Mouse (Mus musculus): ENCODE data around the gene Tchh. TPM values are rescaled to one million over a fixed set of nuclear protein-coding genes. Genes with fewer than 3 reads are reported as not detected.
"Not testable (repeated sequence)": the region's sequence is repeated elsewhere in the genome, so short reads cannot be mapped to it uniquely, and the experiment has no call there.

The Tchh gene
- total RNA-seq, 4 experiments from 2014 or later, result 0.08 to 0.22 (median 0.14) TPM

DNA sequence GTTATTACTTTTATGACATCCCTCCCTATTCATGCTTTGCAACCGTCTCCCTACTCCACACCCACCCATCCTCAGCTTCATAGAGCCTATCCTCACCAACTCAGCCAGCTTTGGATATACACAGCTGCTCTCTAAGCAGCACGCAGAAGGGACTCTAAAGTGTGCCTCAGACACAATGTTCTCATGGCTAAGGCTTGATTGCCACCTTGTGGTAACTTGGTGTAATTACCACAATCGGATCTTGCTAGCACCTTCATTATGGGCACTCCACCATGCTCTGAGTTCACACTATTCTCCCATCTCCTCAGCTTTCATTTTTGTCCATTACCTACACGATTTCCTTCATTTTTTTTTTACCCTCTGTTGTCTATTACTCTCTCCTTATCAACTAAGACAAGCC lies 51.9 kb downstream of the Tchh start:
- DNase-seq (ENCODE audit: low spot score), result peak; percentile 38

- not testable (repeated sequence) for DNase-seq (ENCODE audit: low spot score)
Measured at GRCm38 (mm10) chr3:93494774-93495173, 52.6 kb downstream of the Tchh start.

DNA sequence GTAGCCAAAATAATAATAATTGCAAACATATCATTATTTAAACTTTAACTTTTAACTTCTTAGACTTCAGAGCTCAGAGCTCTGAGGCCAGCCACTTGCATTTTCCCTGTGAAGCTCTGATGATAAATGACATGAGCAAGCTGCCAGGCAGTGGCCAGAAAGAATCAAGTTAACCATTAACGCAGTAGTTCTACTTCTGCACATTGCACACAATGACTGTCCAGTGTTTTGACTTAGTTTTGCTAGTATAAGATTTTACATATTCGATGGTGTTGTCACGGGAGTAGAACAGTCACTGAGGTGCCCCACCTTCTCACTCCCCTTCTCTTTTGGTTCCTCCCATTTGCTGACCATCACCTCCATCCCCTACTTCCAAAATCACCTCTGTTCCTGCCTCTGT lies 55.0 kb downstream of the Tchh start:
- DNase-seq (ENCODE audit: low spot score), result no peak

Small RNAs within 50 kb of the gene (microRNA-seq; reads per million reads assigned to microRNA genes)
- gene Gm22752, result not detected

Other genes with a start within 250 kb of the Tchh start
- not detected for gene Flg2, start 245.1 kb upstream of the Tchh start, total RNA-seq (2022)
- not detected for gene Flg, start 168.8 kb upstream of the Tchh start, total RNA-seq (2022)
- not detected for gene Hrnr, start 122.6 kb upstream of the Tchh start, total RNA-seq (2022)
- not detected for gene Rptn, start 48.6 kb upstream of the Tchh start, total RNA-seq (2022)
- not detected for gene Tchhl1, start 26.4 kb downstream of the Tchh start, total RNA-seq (2022)
- gene S100a11, start 78.2 kb downstream of the Tchh start, total RNA-seq (2022), result 10 to 100 TPM; 59.3 to 66.7 (median 61.4) TPM
- 10 to 100 TPM; 50.9 to 79.4 (median 56.8) TPM for gene S100a10, start 112.8 kb downstream of the Tchh start, total RNA-seq (2022)
- gene Tdpoz2, start 210.4 kb downstream of the Tchh start, total RNA-seq (2022), result not detected
- not detected for gene Tdpoz1, start 234.0 kb downstream of the Tchh start, total RNA-seq (2022)

All from heart, adult 8-10 months (tissue).